Mouse (Mus musculus) lung, postnatal 0 days (tissue): ENCODE measurements around the gene Grhl3. TPM values are rescaled to one million over a fixed set of nuclear protein-coding genes. Genes with fewer than 3 reads are reported as not detected.

Source experiments
- ATAC-seq: fragments of 200-750 bp; cut with Nextera tagmentation; 2 replicates; pipeline ENCODE4 v1.8.0; 2017; ENCODE audit warnings: moderate library complexity
- DNase-seq: peaks from one replicate; pipeline ENCODE4 v3.0.0-alpha.2; 2016; ENCODE audit warnings: low spot score
- H3K27ac ChIP-seq: fragments of 300-500 bp; sonication (generic); 2 replicates; pipeline ENCODE4 v1.5.1; 2014; ENCODE audit warnings: antibody characterized with exemption, mild to moderate bottlenecking, low read length, mixed read lengths
- H3K27me3 ChIP-seq: fragments of 300-500 bp; sonication (generic); replicated peaks from 2 replicates; pipeline ENCODE4 v1.6.1; 2014; ENCODE audit warnings: low read length, mixed read lengths; ENCODE audit not compliant: insufficient read depth
- H3K36me3 ChIP-seq: fragments of 300-500 bp; sonication (generic); 2 replicates; pipeline ENCODE4 v1.6.1; 2014; ENCODE audit warnings: low read length, mixed read lengths; ENCODE audit not compliant: insufficient read depth
- H3K4me1 ChIP-seq: fragments of 300-500 bp; sonication (generic); 2 replicates; pipeline ENCODE4 v1.6.1; 2014; ENCODE audit warnings: antibody characterized with exemption, low read depth, low read length, mixed read lengths; ENCODE audit not compliant: insufficient read depth
- H3K4me2 ChIP-seq: fragments of 300-500 bp; sonication (generic); replicated peaks from 2 replicates; pipeline ENCODE4 v1.6.1; 2014; ENCODE audit warnings: low read depth, mild to moderate bottlenecking, low read length, moderate library complexity, mixed read lengths
- H3K4me3 ChIP-seq: fragments of 300-500 bp; sonication (generic); 2 replicates; pipeline ENCODE4 v1.5.1; 2014; ENCODE audit warnings: low read depth, low read length
- H3K9ac ChIP-seq: fragments of 300-500 bp; sonication (generic); replicated peaks from 2 replicates; pipeline ENCODE4 v1.6.1; 2014; ENCODE audit warnings: low read depth, mild to moderate bottlenecking
- H3K9me3 ChIP-seq: fragments of 300-500 bp; sonication (generic); 2 replicates; pipeline ENCODE4 v1.6.1; 2016; ENCODE audit warnings: low read length, mixed read lengths
- CTCF ChIP-seq: IDR thresholded peaks from 2 replicates; pipeline ENCODE4 v1.5.1; 2016; ENCODE audit warnings: antibody characterized with exemption, mild to moderate bottlenecking
- EP300 ChIP-seq: IDR thresholded peaks from 2 replicates; pipeline ENCODE4 v1.6.1; 2016; ENCODE audit warnings: antibody characterized with exemption, mild to moderate bottlenecking, control low read depth
- WGBS: fragments of 180-500 bp; shearing (Covaris S2); extraction: QIAGEN DNeasy Blood & Tissue Kit; methylation state at CpG from one replicate; pipeline ENCODE4 v1.1.7; 2014; 5-methylcytosine and 5-hydroxymethylcytosine counted together
- polyA plus RNA-seq: library from polyadenylated mRNA; unstranded; fragments of >200 nt; fragmentation: Nextera tagmentation; extraction: Ambion mirVana; gene quantifications from 2 replicates; pipeline ENCODE4 v1.2.1, GENCODE M21; 2015

Gene Grhl3
- polyA plus RNA-seq, 1 experiment from 2014 or later: 1.5 TPM

- ATAC-seq: no peak
- Histone ChIP-seq H3K9me3 (no peaks in the 10 kb centered on the region), H3K27me3 (no peaks in the 10 kb centered on the region), H3K4me2 (no peak overlapping the region), H3K36me3 (no peaks in the 10 kb centered on the region), H3K4me3 (no peak overlapping the region), H3K4me1 (no peaks in the 10 kb centered on the region), H3K27ac (no peak overlapping the region), H3K9ac (no peak overlapping the region)
- DNase-seq: no peak
- 83% methylated on average over 12 of the region's 12 CpGs for WGBS
- no peak for TF ChIP-seq EP300
- TF ChIP-seq CTCF: no peak
These were observed 34.4 kb downstream of the Grhl3 start for GRCm38 (mm10) chr4:135539056-135539455.

- no peak for TF ChIP-seq EP300
- no peak for TF ChIP-seq CTCF
These were observed 38.4 kb downstream of the Grhl3 start for GRCm38 (mm10) chr4:135535021-135535420.

GRCm38 (mm10) chr4:135533001-135533400 lies 40.4 kb downstream of the Grhl3 start:
- Histone ChIP-seq H3K4me3 (no peak overlapping the region), H3K9me3 (no peaks in the 10 kb centered on the region; the same call in 1 of the 2 replicates), H3K36me3 (no peaks in the 10 kb centered on the region), H3K4me1 (no peaks in the 10 kb centered on the region), H3K4me2 (no peak overlapping the region), H3K27ac (no peak overlapping the region), H3K27me3 (no peaks in the 10 kb centered on the region), H3K9ac (no peak overlapping the region)
- WGBS: 56% methylated on average over 6 of the region's 6 CpGs
- no peak for DNase-seq
- ATAC-seq: no peak
- no peak for TF ChIP-seq CTCF
- TF ChIP-seq EP300: no peak

More at GRCm38 (mm10) chr4:135535021-135535420, 38.4 kb downstream of the Grhl3 start:
- Histone ChIP-seq H3K36me3 (no peaks in the 10 kb centered on the region), H3K4me1 (no peaks in the 10 kb centered on the region), H3K9me3 (no peaks in the 10 kb centered on the region; the same call in 1 of the 2 replicates), H3K27ac (no peak overlapping the region), H3K9ac (no peak overlapping the region), H3K4me2 (no peak overlapping the region), H3K4me3 (no peak overlapping the region), H3K27me3 (no peaks in the 10 kb centered on the region)
- DNase-seq (no peak), ATAC-seq (no peak)
- WGBS: 94% methylated on average over 3 of the region's 3 CpGs

- no peaks in the 10 kb centered on the region for H3K27me3 ChIP-seq
- H3K9ac ChIP-seq: no peak overlapping the region
- ATAC-seq (no peak), DNase-seq (no peak)
- 60% methylated on average over 9 of the region's 9 CpGs for WGBS
- no peaks in the 10 kb centered on the region for H3K4me1 ChIP-seq
- no peaks in the 10 kb centered on the region for H3K36me3 ChIP-seq
- no peaks in the 10 kb centered on the region; the same call in 1 of the 2 replicates for H3K9me3 ChIP-seq
- no peak overlapping the region for H3K27ac ChIP-seq
- TF ChIP-seq CTCF (no peak), EP300 (no peak)
- H3K4me3 ChIP-seq: no peak overlapping the region
- no peak overlapping the region for H3K4me2 ChIP-seq
These were observed 41.4 kb downstream of the Grhl3 start for GRCm38 (mm10) chr4:135531771-135532613.

- no peaks in the 10 kb centered on the region for H3K4me1 ChIP-seq
- H3K9me3 ChIP-seq: no peaks in the 10 kb centered on the region; the same call in 1 of the 2 replicates
- H3K4me2 ChIP-seq: no peak overlapping the region
- H3K36me3 ChIP-seq: no peaks in the 10 kb centered on the region
- ATAC-seq: no peak
- H3K27ac ChIP-seq: no peak overlapping the region
- WGBS: 88% methylated on average over 9 of the region's 9 CpGs
- TF ChIP-seq EP300 (no peak), CTCF (no peak)
- H3K27me3 ChIP-seq: no peaks in the 10 kb centered on the region
- H3K4me3 ChIP-seq: no peak overlapping the region
- DNase-seq: peak; percentile 31
- H3K9ac ChIP-seq: no peak overlapping the region
These were observed 42.2 kb downstream of the Grhl3 start for GRCm38 (mm10) chr4:135531236-135531635.

GRCm38 (mm10) chr4:135530270-135530669 lies 43.2 kb downstream of the Grhl3 start:
- Histone ChIP-seq H3K36me3 (no peaks in the 10 kb centered on the region), H3K9me3 (no peaks in the 10 kb centered on the region; the same call in 1 of the 2 replicates), H3K27me3 (no peaks in the 10 kb centered on the region), H3K4me2 (no peak overlapping the region), H3K9ac (no peak overlapping the region), H3K4me1 (no peaks in the 10 kb centered on the region), H3K27ac (no peak overlapping the region), H3K4me3 (no peak overlapping the region)
- no peak for DNase-seq
- 65% methylated on average over 2 of the region's 2 CpGs for WGBS
- ATAC-seq: no peak
- TF ChIP-seq EP300 (no peak), CTCF (peak; percentile 40)
